Mouse (Mus musculus): Measurements from ENCODE around the gene Sgk1.

- TF ChIP-seq CTCF (IDR thresholded peaks at IDR 0.05; ENCODE audit: low read depth, low read length) (no peak), TAL1 (conservative IDR thresholded peaks at IDR 0.05; ENCODE audit: low read depth, low read length) (no peak), GATA1 (IDR thresholded peaks at IDR 0.05; ENCODE audit: borderline replicate concordance, low read length) (no peak), POLR2AphosphoS5 (IDR thresholded peaks at IDR 0.05; ENCODE audit: insufficient replicate concordance, low read depth, low read length) (no peak), GATA2 (IDR thresholded peaks at IDR 0.05; ENCODE audit: borderline replicate concordance, low read depth, low read length) (no peak)
Observed at GRCm38 (mm10) chr10:21832282-21832681, 49.7 kb upstream of the Sgk1 start.

Measured in G1E (cell line).